Mouse (Mus musculus): ENCODE data around the gene Snrpa. TPM values are rescaled to one million over a fixed set of nuclear protein-coding genes. Genes with fewer than 3 reads are reported as not detected.

The Snrpa gene
- polyA plus RNA-seq, 1 experiment from 2014 or later: 115 TPM

DNA sequence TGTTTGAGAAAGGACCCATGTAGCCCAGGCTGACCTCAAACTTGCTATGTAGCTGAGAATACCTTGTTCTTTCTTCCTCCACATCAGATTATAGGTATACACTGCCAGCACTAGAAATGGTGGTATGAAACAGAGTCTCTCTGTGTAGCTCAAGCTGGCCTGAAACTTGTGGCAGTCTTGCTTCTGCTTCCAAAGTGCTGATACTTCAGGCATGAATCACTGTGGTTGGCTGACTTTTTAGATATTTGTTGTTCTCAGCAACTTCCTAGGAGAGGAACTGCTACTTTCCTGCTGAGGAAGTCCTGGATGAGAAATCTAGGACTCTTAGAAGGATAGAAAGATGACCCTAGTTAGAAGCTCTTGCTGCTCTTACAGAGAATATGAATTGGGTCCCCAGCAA is 2.3 kb upstream of the Snrpa start:
- ATAC-seq (ENCODE audit: low read depth) (no peak), DNase-seq (no peak)
- no peak overlapping the region for H3K4me2 ChIP-seq
- no peak overlapping the region for H3K4me3 ChIP-seq (replicated peaks)
- H3K9me3 ChIP-seq (replicated peaks): no peaks in the 10 kb centered on the region
- H3K4me1 ChIP-seq (replicated peaks): peaks cover 32% of the 10 kb centered on the region
- peaks cover 30% of the 10 kb centered on the region for H3K36me3 ChIP-seq
- H3K27ac ChIP-seq: no peak overlapping the region
- H3K27me3 ChIP-seq: no peaks in the 10 kb centered on the region
- H3K9ac ChIP-seq: no peak overlapping the region

DNA sequence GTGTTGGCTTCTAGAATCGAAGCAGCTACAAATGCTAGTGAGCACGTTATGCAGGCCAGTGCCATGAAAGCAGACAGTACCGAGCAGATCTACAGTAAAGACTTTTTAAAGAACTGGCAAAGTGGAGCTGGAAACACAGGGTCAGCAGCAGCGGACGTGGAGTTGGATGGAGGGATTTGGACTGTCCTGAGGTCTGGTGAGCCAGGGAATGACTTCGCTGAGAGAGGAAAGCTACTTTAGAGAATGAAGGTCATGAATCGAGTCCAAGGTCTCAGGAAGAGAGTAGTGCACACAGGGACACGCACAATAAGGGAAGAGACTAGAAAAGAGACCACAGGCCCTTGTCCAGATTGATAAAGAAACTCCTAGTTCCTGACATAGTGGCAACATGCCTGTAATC is 1.6 kb upstream of the Snrpa start:
- H3K27ac ChIP-seq: peak overlapping the region; percentile 34; the same call in 1 of the 2 replicates
- H3K9me3 ChIP-seq (replicated peaks): no peaks in the 10 kb centered on the region
- ATAC-seq (ENCODE audit: low read depth) (no peak), DNase-seq (no peak)
- H3K27me3 ChIP-seq: no peaks in the 10 kb centered on the region
- no peak overlapping the region for H3K4me3 ChIP-seq (replicated peaks)
- H3K36me3 ChIP-seq: peaks cover 30% of the 10 kb centered on the region
- no peak overlapping the region for H3K4me2 ChIP-seq
- peaks cover 37% of the 10 kb centered on the region for H3K4me1 ChIP-seq (replicated peaks)
- WGBS (ENCODE audit: insufficient replicate concordance): 80% methylated on average over 8 of the region's 8 CpGs
- no peak overlapping the region for H3K9ac ChIP-seq

GRCm38 (mm10) chr7:27197136-27197535 is 1.1 kb upstream of the Snrpa start:
- WGBS (ENCODE audit: insufficient replicate concordance): 66% methylated on average over 3 of the region's 3 CpGs
- Histone ChIP-seq H3K4me2 (peak overlapping the region; percentile 86), H3K27me3 (no peaks in the 10 kb centered on the region), H3K4me1 (replicated peaks) (peaks cover 38% of the 10 kb centered on the region), H3K36me3 (peaks cover 30% of the 10 kb centered on the region), H3K9me3 (replicated peaks) (no peaks in the 10 kb centered on the region), H3K9ac (no peak overlapping the region), H3K4me3 (replicated peaks) (no peak overlapping the region), H3K27ac (peak overlapping the region; percentile 81; the same call in 1 of the 2 replicates)
- DNase-seq (no peak), ATAC-seq (ENCODE audit: low read depth) (no peak)

GRCm38 (mm10) chr7:27193731-27194130 is 2.3 kb downstream of the Snrpa start:
- H3K4me1 ChIP-seq (replicated peaks): peaks cover 40% of the 10 kb centered on the region
- H3K27me3 ChIP-seq: no peaks in the 10 kb centered on the region
- 0 out of 2 replicates have a peak overlapping the region, but pooled peaks have one; percentile 27 for H3K9ac ChIP-seq
- ATAC-seq (ENCODE audit: low read depth) (no peak), DNase-seq (no peak)
- no peak overlapping the region for H3K4me3 ChIP-seq (replicated peaks)
- no peak overlapping the region for H3K27ac ChIP-seq
- WGBS (ENCODE audit: insufficient replicate concordance): 74% methylated on average over 4 of the region's 4 CpGs
- H3K9me3 ChIP-seq (replicated peaks): no peaks in the 10 kb centered on the region
- H3K36me3 ChIP-seq: peaks cover 60% of the 10 kb centered on the region
- H3K4me2 ChIP-seq: 0 out of 2 replicates have a peak overlapping the region, but pooled peaks have one; percentile 24

DNA sequence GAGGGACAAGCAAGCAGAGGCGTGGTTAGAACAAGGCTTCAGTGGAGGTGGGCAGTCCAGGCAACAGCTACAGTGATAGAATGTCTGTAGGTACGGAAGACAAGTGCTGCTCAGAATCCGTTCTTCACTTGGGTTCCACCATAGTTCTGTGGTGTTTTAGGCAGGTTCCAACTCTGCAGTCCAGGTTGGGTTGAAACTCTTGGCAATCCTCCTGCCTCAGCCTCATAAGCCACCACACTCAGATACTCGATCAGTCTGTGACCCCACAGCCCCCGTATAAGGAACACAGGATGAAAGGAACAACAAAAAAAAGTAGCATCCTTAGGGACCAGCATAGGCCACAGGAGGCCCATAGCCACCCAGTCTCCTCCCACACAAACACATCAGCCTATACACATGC is 3.6 kb downstream of the Snrpa start:
- WGBS (ENCODE audit: insufficient replicate concordance): 91% methylated on average over 5 of the region's 5 CpGs
- Histone ChIP-seq H3K27ac (no peak overlapping the region), H3K4me3 (replicated peaks) (no peak overlapping the region), H3K9ac (no peak overlapping the region), H3K9me3 (replicated peaks) (no peaks in the 10 kb centered on the region), H3K4me1 (replicated peaks) (peaks cover 36% of the 10 kb centered on the region), H3K4me2 (no peak overlapping the region), H3K27me3 (no peaks in the 10 kb centered on the region), H3K36me3 (peaks cover 70% of the 10 kb centered on the region)
- ATAC-seq (ENCODE audit: low read depth) (no peak), DNase-seq (no peak)

GRCm38 (mm10) chr7:27189271-27189931 is 6.7 kb downstream of the Snrpa start:
- Histone ChIP-seq H3K4me1 (replicated peaks) (peaks cover 17% of the 10 kb centered on the region), H3K9ac (no peak overlapping the region), H3K27ac (no peak overlapping the region), H3K4me2 (no peak overlapping the region), H3K27me3 (no peaks in the 10 kb centered on the region), H3K9me3 (replicated peaks) (no peaks in the 10 kb centered on the region), H3K36me3 (peaks cover 97% of the 10 kb centered on the region), H3K4me3 (replicated peaks) (no peak overlapping the region)
- ATAC-seq (ENCODE audit: low read depth) (no peak; the same call in 1 of the 2 replicates), DNase-seq (no peak)
- 88% methylated on average over 10 of the region's 10 CpGs for WGBS (ENCODE audit: insufficient replicate concordance)

DNA sequence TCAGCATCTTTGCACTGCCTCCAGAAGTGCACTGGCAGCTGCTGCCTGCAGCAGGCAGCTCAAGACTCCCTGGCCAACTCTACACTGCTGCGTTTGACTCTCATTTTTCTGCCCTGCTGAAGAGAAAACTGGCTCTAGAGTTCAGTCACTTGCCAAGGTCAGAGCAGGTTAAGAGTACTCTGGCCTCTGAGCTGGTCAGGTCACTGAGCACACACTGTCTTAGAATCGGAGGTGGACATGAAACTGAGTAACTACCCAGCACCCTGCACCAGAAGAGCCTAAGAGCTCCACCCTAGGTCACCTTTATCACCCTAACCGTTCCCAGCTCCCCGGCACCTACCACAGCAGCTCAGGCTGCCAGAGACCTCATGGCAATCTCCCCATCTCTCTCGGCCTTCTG is 10.1 kb downstream of the Snrpa start:
- no peak overlapping the region for H3K9ac ChIP-seq
- no peak for DNase-seq
- no peaks in the 10 kb centered on the region for H3K9me3 ChIP-seq (replicated peaks)
- peaks cover 1% of the 10 kb centered on the region; the same call in 1 of the 2 replicates for H3K4me1 ChIP-seq (replicated peaks)
- no peak overlapping the region for H3K27ac ChIP-seq
- WGBS (ENCODE audit: insufficient replicate concordance): 80% methylated on average over 5 of the region's 5 CpGs
- H3K4me2 ChIP-seq: no peak overlapping the region
- no peak overlapping the region for H3K4me3 ChIP-seq (replicated peaks)
- H3K36me3 ChIP-seq: peaks cover 77% of the 10 kb centered on the region
- H3K27me3 ChIP-seq: no peaks in the 10 kb centered on the region
- no peak for ATAC-seq (ENCODE audit: low read depth)

DNA sequence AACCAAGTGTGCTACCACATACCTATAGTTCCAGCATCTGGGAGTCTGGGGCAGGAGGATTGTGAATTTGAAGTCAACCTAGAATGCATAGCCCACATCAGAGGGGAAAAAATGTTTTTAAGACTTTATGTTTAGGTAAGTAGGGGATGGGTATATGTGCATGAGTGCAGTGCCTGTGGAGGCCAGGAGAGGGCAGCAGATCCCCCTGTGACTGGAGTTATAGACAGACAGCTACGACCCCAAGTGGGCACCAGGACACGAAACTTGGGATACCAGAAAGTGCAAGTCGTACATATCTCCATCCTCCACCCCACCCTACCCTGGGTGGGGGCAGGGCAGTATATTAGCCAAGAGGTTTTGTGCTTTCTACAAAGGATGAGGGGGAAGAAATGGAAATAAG is 11.1 kb downstream of the Snrpa start:
- no peak for ATAC-seq (ENCODE audit: low read depth)
- peaks cover 67% of the 10 kb centered on the region for H3K36me3 ChIP-seq

GRCm38 (mm10) chr7:27182498-27182897 is 13.6 kb downstream of the Snrpa start:
- Histone ChIP-seq H3K27ac (no peak overlapping the region), H3K4me3 (replicated peaks) (no peak overlapping the region), H3K4me2 (no peak overlapping the region), H3K9me3 (replicated peaks) (no peaks in the 10 kb centered on the region), H3K4me1 (replicated peaks) (peaks cover 28% of the 10 kb centered on the region), H3K9ac (no peak overlapping the region), H3K36me3 (peaks cover 42% of the 10 kb centered on the region), H3K27me3 (no peaks in the 10 kb centered on the region)
- DNase-seq: no peak
- WGBS (ENCODE audit: insufficient replicate concordance): 68% methylated on average over 1 of the region's 1 CpGs
- ATAC-seq (ENCODE audit: low read depth): no peak

More for the DNA sequence above, 11.1 kb downstream of the Snrpa start:
- DNase-seq: peak; percentile 26
- H3K9ac ChIP-seq: no peak overlapping the region
- peaks cover 12% of the 10 kb centered on the region for H3K4me1 ChIP-seq (replicated peaks)
- H3K4me3 ChIP-seq (replicated peaks): no peak overlapping the region
- H3K9me3 ChIP-seq (replicated peaks): no peaks in the 10 kb centered on the region
- no peak overlapping the region for H3K4me2 ChIP-seq
- no peaks in the 10 kb centered on the region for H3K27me3 ChIP-seq
- WGBS (ENCODE audit: insufficient replicate concordance): 28% methylated on average over 3 of the region's 3 CpGs
- no peak overlapping the region for H3K27ac ChIP-seq

GRCm38 (mm10) chr7:27180837-27181695 is 15.0 kb downstream of the Snrpa start, which contains the start of the genes Gm21983 and Mia:
Gm21983 (minus strand) TSS chr7:27181086.
Mia (minus strand) TSS chr7:27181157.
- WGBS (ENCODE audit: insufficient replicate concordance): 65% methylated on average over 14 of the region's 14 CpGs
- H3K27me3 ChIP-seq: no peaks in the 10 kb centered on the region
- no peak within 1 kb of the TSS for H3K9ac ChIP-seq
- H3K4me2 ChIP-seq: peak within 1 kb of the TSS; percentile 76; the same call in 1 of the 2 replicates
- H3K4me1 ChIP-seq (replicated peaks): peaks cover 34% of the 10 kb centered on the region
- no peak for ATAC-seq (ENCODE audit: low read depth)
- no peak for DNase-seq
- H3K36me3 ChIP-seq: peaks cover 28% of the 10 kb centered on the region
- H3K4me3 ChIP-seq (replicated peaks): no peak within 1 kb of the TSS
- H3K27ac ChIP-seq: peak within 1 kb of the TSS; percentile 63
- no peaks in the 10 kb centered on the region for H3K9me3 ChIP-seq (replicated peaks)

DNA sequence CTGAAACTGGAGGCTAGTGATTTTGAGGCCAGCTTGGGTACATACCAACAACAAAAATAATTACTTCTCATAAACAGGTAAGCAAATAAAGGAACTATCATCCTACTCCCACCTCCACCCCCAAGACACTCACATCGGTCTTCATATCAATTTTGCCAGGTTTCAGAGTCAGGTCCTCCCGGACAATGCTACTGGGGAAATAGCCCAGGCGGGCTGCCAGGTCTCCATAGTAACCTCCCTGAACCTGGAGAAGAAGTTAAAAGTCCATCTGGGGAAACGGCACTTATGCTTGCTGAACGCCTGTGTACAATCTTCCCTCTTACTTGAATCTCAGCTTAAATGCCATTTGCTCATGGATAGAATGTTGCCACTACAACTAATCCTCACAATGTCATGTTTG is 16.0 kb downstream of the Snrpa start:
- ATAC-seq (ENCODE audit: low read depth) (no peak), DNase-seq (no peak)
- H3K27me3 ChIP-seq: no peaks in the 10 kb centered on the region
- peak overlapping the region; percentile 63 for H3K27ac ChIP-seq
- peaks cover 38% of the 10 kb centered on the region for H3K4me1 ChIP-seq (replicated peaks)
- H3K9me3 ChIP-seq (replicated peaks): no peaks in the 10 kb centered on the region
- H3K4me2 ChIP-seq: peak overlapping the region; percentile 76
- WGBS (ENCODE audit: insufficient replicate concordance): 78% methylated on average over 5 of the region's 5 CpGs
- H3K9ac ChIP-seq: no peak overlapping the region
- no peak overlapping the region for H3K4me3 ChIP-seq (replicated peaks)
- H3K36me3 ChIP-seq: peaks cover 21% of the 10 kb centered on the region
